Mouse (Mus musculus) kidney, embryonic 14.5 days (tissue): Measurements from ENCODE around the gene Hdgfl1. TPM values are rescaled to one million over a fixed set of nuclear protein-coding genes. Genes with fewer than 3 reads are reported as not detected.

Source experiments
- ATAC-seq: fragments of 200-750 bp; cut with Nextera tagmentation; 2 replicates; pipeline ENCODE4 v1.8.0; 2017; ENCODE audit warnings: moderate number of reproducible peaks, mild to moderate bottlenecking, moderate TSS enrichment, moderate library complexity; ENCODE audit not compliant: low FRiP score, low TSS enrichment
- H3K27ac ChIP-seq: fragments of 300-500 bp; sonication (generic); 2 replicates; pipeline ENCODE4 v1.5.1; 2014; ENCODE audit warnings: low read depth, mild to moderate bottlenecking, low read length, moderate library complexity, mixed read lengths
- H3K27me3 ChIP-seq: fragments of 300-500 bp; sonication (generic); 2 replicates; pipeline ENCODE4 v1.6.1; 2014; ENCODE audit warnings: mild to moderate bottlenecking, low read length; ENCODE audit not compliant: control insufficient read depth, insufficient read depth
- H3K36me3 ChIP-seq: fragments of 300-500 bp; sonication (generic); 2 replicates; pipeline ENCODE4 v1.6.1; 2014; ENCODE audit warnings: low read length, mixed read lengths; ENCODE audit not compliant: control insufficient read depth, insufficient read depth
- H3K4me1 ChIP-seq: fragments of 300-500 bp; sonication (generic); 2 replicates; pipeline ENCODE4 v1.6.1; 2014; ENCODE audit warnings: low read length, mixed read lengths; ENCODE audit not compliant: control insufficient read depth, insufficient read depth
- H3K4me2 ChIP-seq: fragments of 300-500 bp; sonication (generic); replicated peaks from 2 replicates; pipeline ENCODE4 v1.6.1; 2014; ENCODE audit warnings: low read depth, mild to moderate bottlenecking, low read length
- H3K4me3 ChIP-seq: fragments of 300-500 bp; sonication (generic); 2 replicates; pipeline ENCODE4 v1.5.1; 2014; ENCODE audit warnings: mild to moderate bottlenecking, low read length
- H3K9ac ChIP-seq: fragments of 300-500 bp; sonication (generic); 2 replicates; pipeline ENCODE4 v1.6.1; 2014; ENCODE audit warnings: low read depth, mild to moderate bottlenecking, low read length, moderate library complexity
- H3K9me3 ChIP-seq: fragments of 300-500 bp; sonication (generic); 2 replicates; pipeline ENCODE4 v1.6.1; 2016; ENCODE audit warnings: low read length; ENCODE audit not compliant: control insufficient read depth
- WGBS: fragments of 180-500 bp; shearing (Covaris S2); extraction: QIAGEN DNeasy Blood & Tissue Kit; methylation state at CpG from one replicate; pipeline ENCODE4 v1.1.7; 2014; 5-methylcytosine and 5-hydroxymethylcytosine counted together
- polyA plus RNA-seq: library from polyadenylated mRNA; unstranded; fragments of >200 nt; fragmentation: Nextera tagmentation; extraction: Ambion mirVana; gene quantifications from 2 replicates; pipeline ENCODE4 v1.2.1, GENCODE M21; 2014

Gene Hdgfl1
- polyA plus RNA-seq, 1 experiment from 2014 or later: not detected

- Histone ChIP-seq H3K4me2 (no peak overlapping the region), H3K9me3 (no peaks in the 10 kb centered on the region), H3K4me3 (no peak overlapping the region), H3K27me3 (no peaks in the 10 kb centered on the region), H3K4me1 (no peaks in the 10 kb centered on the region), H3K27ac (no peak overlapping the region), H3K9ac (no peak overlapping the region), H3K36me3 (no peaks in the 10 kb centered on the region)
- WGBS: 66% methylated on average over 1 of the region's 1 CpGs
- ATAC-seq: no peak
These were observed 35.0 kb downstream of the Hdgfl1 start for GRCm38 (mm10) chr13:26734981-26735380.

GRCm38 (mm10) chr13:26724250-26724649 is 45.7 kb downstream of the Hdgfl1 start:
- Histone ChIP-seq H3K4me3 (no peak overlapping the region), H3K36me3 (no peaks in the 10 kb centered on the region), H3K9ac (no peak overlapping the region), H3K27me3 (no peaks in the 10 kb centered on the region), H3K9me3 (no peaks in the 10 kb centered on the region), H3K27ac (no peak overlapping the region), H3K4me2 (no peak overlapping the region), H3K4me1 (no peaks in the 10 kb centered on the region)
- 84% methylated on average over 1 of the region's 1 CpGs for WGBS
- no peak for ATAC-seq

- no peaks in the 10 kb centered on the region for H3K9me3 ChIP-seq
- no peak overlapping the region for H3K27ac ChIP-seq
- H3K27me3 ChIP-seq: no peaks in the 10 kb centered on the region
- ATAC-seq: no peak
- no peak overlapping the region for H3K4me2 ChIP-seq
- H3K9ac ChIP-seq: no peak overlapping the region
- 65% methylated on average over 6 of the region's 6 CpGs for WGBS
- H3K4me1 ChIP-seq: no peaks in the 10 kb centered on the region
- H3K4me3 ChIP-seq: no peak overlapping the region
- H3K36me3 ChIP-seq: no peaks in the 10 kb centered on the region
These were observed 48.6 kb downstream of the Hdgfl1 start for GRCm38 (mm10) chr13:26721333-26721732.

- no peak overlapping the region for H3K27ac ChIP-seq
- no peak for ATAC-seq
- H3K27me3 ChIP-seq: no peaks in the 10 kb centered on the region
- no peaks in the 10 kb centered on the region for H3K36me3 ChIP-seq
- no peak overlapping the region for H3K4me2 ChIP-seq
- H3K9me3 ChIP-seq: no peaks in the 10 kb centered on the region
- no peak overlapping the region for H3K9ac ChIP-seq
- H3K4me3 ChIP-seq: no peak overlapping the region
- 62% methylated on average over 1 of the region's 1 CpGs for whole genome bisulfite sequencing
- no peaks in the 10 kb centered on the region for H3K4me1 ChIP-seq
These were observed 49.0 kb downstream of the Hdgfl1 start for GRCm38 (mm10) chr13:26720917-26721316.

- Histone ChIP-seq H3K27ac (no peak overlapping the region), H3K27me3 (no peaks in the 10 kb centered on the region), H3K4me1 (no peaks in the 10 kb centered on the region), H3K36me3 (no peaks in the 10 kb centered on the region), H3K9ac (no peak overlapping the region), H3K4me2 (no peak overlapping the region), H3K4me3 (no peak overlapping the region), H3K9me3 (no peaks in the 10 kb centered on the region)
- WGBS: 78% methylated on average over 5 of the region's 5 CpGs
- ATAC-seq: no peak
These were observed 50.7 kb downstream of the Hdgfl1 start for GRCm38 (mm10) chr13:26719146-26719715.
